Mouse (Mus musculus) heart, adult 9 months (tissue): Measurements from ENCODE around the gene Abcb5.

Source experiments
- DNase-seq, 2 experiments: peaks; one replicate each; pipeline ENCODE4 v3.0.0; 2022; ENCODE audit warnings: low spot score in 2 of 2

Gene Abcb5

DNA sequence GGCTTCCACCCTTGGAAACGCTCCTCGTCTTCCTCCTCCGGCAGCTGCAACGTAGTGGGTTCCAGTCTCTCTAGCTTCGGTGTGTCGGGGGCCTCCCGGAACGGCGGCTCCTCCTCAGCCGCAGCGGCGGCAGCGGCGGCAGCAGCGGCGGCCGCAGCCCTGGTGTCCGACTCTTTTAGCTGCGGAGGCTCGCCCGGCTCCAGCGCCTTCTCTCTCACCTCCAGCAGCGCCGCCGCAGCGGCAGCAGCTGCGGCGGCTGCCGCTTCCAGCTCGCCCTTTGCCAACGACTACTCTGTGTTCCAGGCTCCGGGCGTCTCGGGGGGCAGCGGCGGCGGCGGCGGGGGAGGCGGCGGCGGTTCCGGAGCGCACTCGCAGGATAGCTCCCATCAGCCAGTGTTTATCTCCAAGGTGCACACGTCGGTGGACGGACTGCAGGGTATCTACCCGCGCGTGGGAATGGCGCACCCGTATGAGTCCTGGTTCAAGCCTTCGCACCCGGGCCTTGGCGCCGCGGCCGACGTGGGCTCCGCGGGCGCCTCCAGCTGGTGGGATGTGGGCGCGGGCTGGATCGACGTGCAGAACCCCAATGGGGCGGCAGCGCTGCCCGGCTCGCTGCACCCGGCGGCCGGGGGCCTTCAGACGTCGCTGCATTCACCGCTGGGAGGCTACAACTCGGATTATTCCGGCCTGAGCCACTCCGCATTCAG, 117.6 kb downstream of the Abcb5 start:
- no peak for DNase-seq

DNA sequence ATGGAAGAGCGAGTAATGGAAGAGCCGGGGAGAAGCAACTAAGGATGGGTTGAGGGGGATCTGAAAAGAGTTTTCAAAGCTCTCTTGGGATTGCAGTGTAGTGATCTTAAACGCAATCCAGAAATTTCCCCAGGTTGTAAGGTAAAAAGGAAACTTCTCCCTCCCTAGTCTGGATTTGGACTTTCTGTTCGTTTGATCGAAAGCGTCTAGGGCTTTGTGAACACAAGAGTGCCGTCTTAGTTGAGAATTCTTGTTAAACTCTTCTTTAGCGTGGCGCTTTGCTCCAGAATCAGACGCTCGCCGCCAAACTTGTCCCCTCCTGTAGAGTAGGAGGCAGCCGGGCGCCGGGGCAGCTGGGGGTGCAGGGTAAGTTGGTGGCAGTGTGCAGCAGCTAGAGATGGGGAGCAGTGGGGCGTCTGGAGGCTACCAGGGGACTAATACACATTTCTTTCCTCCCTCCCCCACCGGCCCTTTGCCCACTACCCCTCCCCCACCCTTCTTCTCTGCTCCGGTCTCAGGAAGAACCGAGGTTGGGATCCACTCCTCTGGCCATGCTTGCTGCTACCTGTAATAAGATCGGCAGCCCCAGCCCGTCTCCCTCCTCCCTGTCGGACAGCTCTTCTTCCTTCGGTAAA, 118.2 kb downstream of the Abcb5 start:
- no peak for DNase-seq

DNA sequence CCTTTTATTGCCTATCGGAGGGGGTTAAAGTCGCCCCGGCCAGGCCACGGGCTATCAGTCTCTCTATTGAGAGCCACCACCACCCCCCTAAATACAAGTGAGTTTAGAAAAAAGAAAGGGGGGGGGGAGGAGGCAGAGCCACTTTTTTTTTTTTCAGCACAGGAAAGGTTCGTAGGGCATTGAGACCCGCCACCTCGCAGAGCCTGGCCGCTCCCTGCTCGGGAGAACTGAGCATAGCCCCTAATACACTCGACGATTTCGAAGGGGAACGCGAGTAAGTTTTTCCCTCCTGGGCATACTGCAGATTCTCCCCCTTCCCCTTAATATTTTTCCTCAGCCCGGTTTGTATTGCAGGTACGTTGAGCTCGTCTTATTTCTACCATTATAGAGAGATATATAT, 118.8 kb downstream of the Abcb5 start:
- no peak for DNase-seq

DNA sequence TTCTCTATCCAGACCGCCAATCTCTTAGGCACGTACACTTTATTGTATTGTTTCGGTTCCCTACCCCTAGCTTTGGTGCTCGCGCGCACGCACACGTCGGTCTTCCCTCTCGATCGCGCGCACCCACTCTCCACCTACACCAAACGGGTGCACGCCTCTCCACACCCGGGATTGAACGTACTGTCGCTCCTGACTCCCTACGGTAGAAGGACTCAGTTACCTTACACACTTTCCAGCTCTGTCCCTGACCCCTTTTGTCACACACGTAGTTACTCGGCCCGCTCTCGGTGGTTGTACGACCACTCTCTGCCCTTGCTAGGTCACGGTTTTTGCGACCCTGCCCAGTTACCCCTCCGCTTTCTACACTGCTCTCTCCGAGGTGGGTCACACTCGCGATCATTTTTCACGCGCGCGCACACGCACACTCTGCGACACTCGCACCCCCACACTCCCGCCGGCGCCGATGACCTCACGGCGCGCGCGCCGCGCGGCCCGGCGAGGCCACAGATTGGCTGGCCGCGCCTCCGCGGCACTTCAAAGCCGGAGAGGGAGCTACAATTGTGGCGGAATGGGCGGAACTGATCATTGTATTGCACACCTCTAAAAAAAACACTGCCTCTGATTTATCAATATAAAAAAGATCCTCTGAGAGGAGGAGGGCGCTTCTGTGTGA, 119.4 kb downstream of the Abcb5 start:
- DNase-seq, result no peak

DNA sequence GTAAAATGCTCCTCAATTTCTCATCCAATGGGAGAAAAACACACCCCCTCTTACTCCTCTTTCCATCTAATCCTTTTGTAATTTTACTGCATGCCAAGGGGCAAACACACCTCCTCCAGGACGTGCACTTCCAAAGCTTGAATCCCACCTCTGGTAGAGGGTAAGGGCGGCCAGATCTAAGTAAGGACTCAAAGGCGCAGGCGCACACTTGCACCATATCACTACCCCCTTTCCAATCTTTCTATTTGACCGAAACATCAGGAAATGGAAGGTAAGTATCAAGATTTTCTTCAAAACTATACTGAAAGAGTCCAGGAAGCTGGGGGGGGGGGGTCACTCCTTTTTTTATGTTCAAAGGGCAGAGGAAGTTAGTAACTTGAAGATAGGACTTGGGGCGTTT, 120.0 kb downstream of the Abcb5 start, which contains the start of gene Sp8:
TSS of gene Sp8 (plus strand) at position 109 of the 400 bp plus-strand sequence.
- DNase-seq, result no peak

DNA sequence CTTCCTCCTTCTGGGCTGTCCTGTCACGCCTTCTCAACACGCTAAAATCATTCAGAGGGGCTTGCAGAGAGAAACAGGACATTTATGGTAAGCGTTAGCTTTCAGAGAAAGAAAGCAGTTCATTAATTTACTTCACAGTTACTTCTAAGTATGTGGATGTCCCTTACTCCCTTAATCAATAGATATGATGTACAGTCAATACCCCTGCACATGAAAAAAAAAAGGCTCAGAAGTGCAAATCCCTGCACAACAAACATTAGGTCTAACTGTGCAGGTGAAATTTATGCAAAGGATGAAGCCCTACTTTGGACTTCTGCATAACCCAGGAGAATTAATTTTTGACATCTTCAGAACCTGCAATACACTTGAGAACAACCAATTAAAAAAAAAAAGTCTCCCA, 120.9 kb downstream of the Abcb5 start:
- no peak for DNase-seq

DNA sequence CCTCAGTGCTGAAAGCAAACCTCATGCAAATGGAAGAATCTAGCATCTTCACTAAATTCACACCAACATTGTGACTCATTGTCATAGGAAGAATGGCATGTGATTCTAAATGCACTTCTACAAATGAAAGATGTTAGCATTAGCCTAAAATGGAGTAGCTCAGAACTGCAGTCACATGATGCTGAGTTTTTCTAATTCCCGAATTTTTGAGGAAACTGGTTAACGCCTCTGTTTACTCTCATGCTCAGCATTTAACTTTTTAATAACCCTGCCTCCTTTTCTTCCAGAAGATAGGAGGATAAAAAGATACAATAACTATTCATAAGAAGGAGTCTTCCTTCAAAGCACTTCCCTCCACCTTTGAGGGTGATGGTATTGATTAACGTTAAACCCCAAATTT, 121.4 kb downstream of the Abcb5 start:
- DNase-seq, result no peak

DNA sequence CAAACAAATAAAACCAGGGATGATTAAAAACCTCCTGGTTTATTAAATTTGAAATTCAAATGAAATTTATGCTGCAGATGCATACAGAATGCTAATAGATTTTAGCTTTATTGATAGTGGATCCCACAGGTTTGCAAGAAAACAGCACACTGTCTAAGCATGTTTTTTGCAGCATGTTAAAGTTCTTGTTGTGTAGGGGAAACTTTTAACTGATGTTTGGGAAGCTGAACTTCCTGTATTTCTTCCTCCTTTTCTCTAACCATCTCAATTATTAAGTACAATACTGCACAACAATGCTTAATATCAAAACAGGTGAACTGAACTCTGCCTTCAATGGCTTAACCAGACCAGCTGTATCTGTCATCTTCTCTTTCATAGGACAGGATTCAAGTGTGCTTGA, 122.1 kb downstream of the Abcb5 start:
- DNase-seq, result no peak

DNA sequence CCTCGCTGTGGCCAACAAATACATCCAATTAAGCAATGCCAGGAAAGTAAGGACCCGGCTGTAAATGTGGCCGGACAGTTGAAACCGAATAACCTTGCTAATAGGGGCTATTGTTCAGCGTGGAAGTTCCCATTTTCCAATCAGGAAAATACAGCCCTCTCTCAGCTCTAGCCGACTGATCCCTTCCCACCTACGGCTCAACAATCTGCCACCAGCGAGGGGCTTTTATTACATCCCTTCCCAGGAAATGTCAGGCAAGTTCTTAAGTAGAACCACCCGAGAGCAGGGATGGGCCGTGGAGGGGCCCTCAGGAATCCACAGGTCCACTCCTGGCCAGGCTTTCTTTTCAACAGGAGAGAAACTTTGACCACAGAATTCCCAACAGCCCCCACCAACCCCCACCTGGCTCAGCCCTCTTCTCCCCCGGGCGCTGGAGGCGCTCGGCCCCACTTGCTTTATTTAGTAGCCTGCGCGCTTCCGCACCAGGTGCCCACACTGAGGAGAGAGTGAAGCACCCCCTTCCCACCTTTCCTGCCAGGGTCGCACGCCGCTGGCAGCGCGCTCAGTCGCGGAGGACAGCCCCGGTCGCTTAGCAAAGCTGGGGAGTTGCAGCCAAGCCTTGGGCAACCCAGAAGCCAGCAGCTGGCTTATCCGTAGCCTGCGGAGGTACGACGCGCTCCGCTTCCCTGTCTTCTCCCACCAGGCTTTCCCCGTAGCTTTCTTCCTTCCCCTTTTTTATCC, 123.4 kb downstream of the Abcb5 start:
- DNase-seq, result no peak

DNA sequence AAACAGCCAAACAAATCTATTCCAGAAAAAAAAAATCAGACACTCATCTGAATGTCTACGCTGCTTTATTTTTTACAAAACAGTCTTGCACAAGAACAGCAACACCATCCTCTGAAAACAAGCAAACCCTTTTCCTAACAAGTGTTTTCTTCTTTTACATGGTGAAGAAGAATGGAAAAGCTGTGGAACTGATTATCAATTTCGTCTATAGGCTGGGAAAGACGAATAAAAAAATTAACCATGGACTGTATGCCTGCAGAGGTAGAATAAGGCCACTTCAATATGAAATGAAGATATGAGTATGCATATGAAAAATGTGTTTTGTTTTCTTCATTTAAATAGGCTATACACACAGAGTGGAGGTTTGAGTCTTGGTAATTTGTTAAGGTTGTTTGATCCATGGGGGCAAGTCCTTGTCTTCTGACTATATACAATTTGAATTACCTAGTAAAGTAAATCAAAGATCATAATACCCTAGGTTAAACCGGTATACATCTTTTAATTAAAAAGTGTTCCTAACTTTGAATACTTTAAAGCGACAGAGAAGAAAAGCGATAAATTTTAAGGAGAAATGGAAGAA, 124.2 kb downstream of the Abcb5 start:
- no peak for DNase-seq

DNA sequence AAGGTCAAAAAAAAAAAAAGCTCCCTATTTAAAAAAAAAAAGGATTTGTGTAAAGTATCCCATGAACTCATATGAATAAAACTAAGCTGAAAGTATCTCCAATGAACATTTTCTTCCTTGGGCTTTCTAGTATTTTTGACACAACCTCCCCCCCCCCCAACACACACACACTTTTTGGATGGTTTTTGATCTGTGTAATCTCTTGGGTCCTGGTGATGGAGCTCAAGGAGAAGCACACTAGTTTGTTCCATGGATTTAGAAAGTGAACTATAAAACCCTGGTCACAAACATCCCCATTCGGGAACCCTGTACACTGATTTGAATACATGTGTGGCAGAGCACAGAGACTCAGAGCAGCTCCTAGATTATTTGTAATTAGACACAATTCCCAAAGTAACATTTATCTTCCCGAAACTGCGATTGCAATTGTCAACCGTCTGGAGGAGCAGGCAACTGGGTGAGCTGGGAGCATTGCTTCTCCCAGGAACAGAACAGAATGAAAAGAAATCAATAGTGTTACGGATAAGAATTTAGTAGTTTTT, 124.8 kb downstream of the Abcb5 start:
- DNase-seq, result no peak

DNA sequence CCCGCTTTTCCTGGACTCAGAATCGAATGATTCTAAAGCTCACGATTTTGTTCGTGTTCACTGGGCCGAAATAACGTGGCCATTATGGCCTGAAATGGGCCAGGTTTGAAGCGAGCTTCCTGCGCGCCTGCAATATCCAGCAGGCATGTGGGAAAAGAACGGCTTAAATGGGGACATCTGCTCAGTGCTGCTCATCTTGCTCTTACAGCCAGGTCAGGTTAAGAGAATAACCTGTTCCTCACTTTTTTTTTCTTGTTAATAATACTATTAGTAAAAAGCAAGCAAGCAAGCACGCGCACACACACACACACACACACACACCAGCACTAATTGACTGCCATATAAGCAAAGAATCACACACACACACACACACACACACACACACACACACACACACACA, 125.4 kb downstream of the Abcb5 start:
- no peak for DNase-seq

DNA sequence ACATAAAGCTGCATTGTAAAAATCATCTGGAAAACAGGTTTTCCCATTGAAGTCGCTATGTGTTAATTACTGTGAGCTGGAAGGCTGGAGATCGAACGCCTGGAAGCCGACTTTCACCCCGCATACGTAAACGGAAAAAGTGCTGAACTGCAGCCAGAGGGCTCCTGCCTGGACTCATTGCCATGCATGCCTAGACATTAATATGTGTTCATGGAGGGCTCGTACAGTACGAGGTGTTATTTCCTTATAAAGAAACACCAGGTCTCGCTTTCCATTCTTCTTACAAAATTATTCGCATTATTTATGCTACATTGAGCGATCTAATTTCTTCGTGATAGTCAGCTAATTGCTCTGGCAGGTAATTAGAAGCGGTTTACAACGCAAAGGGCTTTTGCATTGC, 125.9 kb downstream of the Abcb5 start:
- no peak for DNase-seq

DNA sequence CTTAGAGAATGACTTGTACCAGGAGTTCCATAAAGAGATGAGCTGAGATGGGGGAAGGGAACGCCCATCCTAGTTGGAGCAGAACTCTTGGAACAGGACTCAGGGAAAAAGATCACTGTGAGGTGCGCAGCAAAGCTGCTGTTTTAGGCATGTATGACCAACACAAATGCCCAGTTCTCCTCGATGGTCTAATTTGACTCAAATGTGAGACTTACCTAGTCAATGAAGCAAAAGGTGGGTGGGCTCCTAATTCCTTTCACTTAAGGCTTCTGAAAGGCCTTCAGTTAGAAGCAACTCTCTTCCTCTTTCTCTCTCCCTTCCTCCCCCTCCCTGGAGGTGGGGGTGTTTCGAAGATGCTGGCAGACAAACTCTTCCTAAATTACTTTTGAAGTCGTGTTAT, 126.8 kb downstream of the Abcb5 start:
- no peak for DNase-seq

DNA sequence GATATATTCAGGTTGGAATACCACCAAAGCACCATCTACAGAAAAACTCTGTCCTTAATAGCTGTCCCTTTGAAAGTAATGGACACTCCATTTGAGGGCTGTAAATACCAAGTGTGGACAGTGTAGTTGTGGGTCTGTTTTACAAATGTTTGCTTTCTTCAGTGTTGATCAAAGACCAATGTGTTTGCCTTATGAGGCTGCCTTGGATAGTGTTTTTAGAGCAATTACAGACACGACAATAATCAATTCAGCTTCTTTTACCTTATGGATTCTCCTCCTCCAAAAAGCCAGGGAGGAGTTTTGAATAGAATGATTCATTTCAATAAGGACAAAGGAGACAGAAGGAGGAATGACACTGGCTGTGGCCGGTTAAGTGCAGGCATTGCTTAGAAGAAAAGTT, 128.0 kb downstream of the Abcb5 start:
- no peak for DNase-seq

DNA sequence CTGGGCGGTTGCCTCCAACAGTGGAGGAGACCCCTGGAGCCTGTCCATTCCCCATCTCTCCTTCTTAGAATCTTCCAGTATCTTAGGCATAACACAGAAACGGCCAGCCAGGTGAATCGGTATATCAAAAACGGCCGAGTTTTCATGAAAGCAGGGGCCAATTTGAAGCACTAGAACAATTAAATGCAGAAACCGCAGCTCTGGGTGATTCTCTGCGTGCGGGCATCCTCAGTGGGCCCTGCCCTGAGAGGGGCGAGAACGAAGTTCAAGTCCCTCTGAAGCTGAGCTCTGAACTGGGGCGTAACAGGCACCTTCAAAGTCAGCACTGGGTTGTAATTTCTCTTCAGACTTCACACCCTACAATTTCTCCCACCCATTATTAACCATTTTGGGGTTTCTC, 128.9 kb downstream of the Abcb5 start:
- DNase-seq, result no peak

DNA sequence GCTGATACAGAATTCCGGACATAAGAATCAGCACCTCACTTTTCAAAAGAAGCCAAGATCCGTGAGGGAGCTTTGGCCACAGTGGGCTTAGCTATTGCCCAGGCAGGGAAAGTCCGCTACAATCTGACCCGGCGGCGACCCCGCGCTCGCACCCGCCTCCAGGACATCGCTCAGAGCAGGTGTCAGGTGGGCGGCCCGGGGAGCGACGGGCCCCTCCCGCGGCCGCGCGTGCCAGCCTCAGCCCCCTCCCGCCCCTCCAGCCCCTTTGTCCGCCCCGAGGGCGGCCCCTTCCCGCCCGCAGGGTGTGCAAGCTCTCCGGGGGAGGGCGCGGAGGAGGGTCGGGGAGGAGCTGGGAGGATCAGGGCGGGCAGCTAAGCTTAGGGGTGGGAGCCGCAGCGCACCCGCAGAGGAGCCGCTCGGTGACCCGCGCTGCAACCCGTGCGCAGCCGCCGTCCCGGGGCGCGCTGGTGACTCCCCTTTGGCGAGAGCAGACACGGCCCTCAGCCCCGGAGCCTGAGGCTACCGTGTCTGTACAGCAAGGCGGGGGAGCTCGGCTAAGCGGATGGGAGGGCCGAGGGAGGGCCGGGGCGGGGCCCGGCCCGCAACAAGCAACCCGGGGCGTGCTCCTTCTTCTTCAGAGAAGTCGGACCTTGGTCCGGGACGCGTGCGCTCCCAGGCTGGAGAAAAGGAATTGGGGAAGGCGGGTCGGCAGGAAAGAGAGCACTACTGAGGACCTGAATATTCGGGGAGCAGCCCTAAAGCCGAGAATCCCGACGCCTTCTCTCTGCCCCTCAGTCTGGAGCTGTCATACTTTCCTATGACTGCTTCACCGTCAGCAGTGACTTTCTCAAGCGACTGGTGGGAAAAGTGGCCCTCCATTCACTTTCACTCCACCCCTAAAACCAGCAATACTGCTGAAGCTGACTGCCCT, 129.5 kb downstream of the Abcb5 start:
- DNase-seq, result no peak

DNA sequence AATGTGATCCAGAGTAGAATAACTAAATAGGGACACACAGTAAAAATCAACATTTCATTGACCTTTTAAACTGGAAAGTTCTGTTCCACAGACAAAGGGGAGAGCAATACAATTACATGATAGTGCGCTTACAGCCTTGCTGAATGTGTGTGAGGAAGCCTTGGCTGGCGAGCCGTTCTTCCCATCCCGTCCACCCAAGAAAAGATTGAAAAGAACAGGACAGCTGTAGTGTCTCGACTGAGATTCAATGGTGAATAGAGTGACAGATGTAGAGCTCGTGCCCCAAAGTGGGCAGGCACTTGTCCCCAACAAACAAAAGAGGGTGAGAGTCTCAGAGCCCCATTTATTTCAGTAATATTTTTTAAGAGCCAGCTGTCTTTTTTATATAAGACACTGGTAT, 136.3 kb downstream of the Abcb5 start:
- no peak for DNase-seq
